Mouse (Mus musculus) CD4-positive, CD25-positive, alpha-beta regulatory T cell, adult 4 months (primary cell): ENCODE results near the gene Abcb10. TPM values are rescaled to one million over a fixed set of nuclear protein-coding genes. Genes with fewer than 3 reads are reported as not detected.
"Not testable (repeated sequence)": the region's sequence is repeated elsewhere in the genome, so short reads cannot be mapped to it uniquely, and the experiment has no call there.

Experiments used
- ATAC-seq: one replicate; pipeline ENCODE4 v1.8.0; 2017
- polyA plus RNA-seq, 2 experiments: library from polyadenylated mRNA; unstranded; fragments of 100-300 nt; shearing (Covaris generic); gene quantifications; one replicate each; pipeline ENCODE4 v1.2.1; 2017

Abcb10 gene
- 1 to 10 TPM in 1 of 2 experiments, under 1 TPM in 1; 0.73 to 1.5 TPM for polyA plus RNA-seq

DNA sequence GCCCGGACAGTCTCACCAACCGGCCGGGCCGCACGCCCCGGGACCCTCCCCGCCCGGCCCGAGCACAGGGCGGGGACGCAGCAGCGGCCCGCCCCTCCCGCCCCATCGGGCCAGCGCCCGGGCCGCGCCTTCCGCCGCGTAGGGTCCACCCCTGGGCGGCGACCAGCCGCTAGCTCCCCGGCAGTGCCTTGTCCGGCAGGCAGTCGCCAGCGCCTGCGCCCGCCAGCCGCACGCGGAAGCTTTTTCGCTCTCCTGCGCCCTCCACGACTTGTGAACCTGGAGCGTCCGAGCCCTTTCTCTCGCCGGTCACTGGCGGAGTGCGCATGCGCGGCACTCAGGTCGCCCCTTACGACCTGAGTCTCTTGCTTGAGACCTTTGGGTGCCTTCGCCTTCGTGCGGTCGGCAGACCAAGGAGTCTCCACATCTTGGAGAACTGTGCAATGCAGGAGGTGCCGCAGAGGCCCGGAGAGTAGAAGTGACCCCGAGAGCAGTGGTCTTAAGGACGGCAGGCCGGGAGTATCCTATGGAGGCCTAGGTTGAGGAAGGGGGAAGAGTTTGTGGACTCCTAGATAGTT is at the start of gene Abcb10:
TSS of gene Abcb10 (minus strand) at position 297 of the 575 bp plus-strand sequence.
- ATAC-seq, result peak; percentile 58

DNA sequence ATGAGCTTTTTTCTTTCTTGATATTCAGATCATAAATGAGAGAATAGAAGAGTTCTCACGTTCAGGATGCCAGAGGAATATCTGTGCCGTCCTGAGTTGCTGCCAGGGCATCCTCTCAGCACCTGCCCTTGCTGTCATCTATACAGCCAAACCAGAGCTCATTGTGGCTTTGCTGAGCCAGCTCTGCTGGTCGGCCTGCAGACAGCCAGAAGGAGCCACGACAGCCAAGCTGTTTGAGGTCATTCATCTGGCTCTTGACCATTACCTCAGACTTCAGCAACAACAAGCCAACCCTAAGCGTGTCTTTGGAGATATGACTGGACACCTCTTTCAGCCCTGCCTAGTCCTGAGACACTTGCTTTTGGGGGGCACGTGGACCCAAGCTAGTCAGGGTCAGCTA is 44.9 kb upstream of the Abcb10 start:
- no peak for ATAC-seq

DNA sequence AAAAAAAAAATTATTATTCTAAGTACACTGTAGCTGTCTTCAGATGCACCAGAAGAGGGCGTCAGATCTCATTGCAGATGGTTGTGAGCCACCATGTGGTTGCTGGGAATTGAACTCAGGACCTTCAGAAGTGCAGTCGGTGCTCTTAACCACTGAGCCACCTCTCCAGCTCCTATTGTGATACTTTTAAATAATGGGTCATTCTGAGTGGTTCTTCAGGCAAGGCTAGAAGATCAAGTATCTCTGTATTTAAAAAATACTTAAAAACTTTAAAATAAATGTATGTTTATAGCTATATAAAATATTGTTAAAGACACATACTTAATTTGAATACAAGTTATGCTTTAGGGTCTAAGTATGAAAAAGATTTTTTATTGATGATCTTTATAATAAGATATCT is 43.3 kb upstream of the Abcb10 start:
- ATAC-seq, result not testable (repeated sequence)

DNA sequence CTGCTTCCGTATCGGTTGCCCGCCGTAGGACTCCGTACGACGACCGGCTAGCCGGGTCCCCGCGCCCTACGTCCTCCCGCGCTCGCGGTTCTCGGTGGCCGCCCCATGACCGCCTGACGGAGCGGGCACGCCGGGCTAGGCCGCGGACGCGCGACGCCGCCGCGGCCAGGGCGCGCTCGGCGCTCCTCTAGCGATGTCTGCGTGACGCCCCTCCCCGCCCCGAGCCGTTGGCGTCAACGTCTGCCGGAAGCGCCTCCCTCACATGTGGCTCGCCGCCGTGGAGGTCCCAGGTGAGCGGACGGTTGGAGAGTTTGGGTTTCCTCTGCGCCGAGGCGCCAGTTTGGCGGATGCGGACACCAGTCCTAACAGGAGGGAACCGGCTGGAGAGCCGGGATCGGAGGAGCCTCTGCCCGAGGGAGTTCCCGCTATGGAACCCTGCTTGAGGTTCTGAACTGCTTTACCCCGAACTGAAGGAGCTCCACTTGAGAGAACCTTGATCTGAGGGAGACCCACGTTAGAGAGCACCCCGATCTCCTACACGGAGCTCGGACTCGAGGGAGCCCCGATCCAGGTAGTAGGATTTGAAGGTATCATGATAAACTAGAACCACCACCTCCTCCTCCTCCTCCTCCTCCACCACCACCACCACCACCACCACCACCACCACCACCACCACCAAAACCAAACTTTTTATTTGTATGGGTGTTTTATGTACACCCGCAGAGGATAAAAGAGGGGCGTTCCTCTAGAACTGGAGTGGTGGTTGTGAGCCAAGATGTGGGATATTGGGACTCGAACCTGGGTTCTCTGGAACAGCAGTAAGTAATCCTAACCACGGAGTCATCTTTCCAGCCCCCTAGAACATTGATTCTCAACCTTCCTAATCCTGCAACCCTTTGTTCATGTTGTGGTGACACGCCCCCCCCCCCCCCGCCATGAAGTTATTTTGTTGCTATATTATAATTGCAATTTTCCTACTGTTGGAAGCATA is 38.6 kb upstream of the Abcb10 start, which contains the start of the genes Taf5l and Urb2:
TSS of gene Taf5l (minus strand) at position 161 of the 991 bp plus-strand sequence.
TSS of gene Urb2 (plus strand) at position 272 of the 991 bp plus-strand sequence.
- peak; percentile 90 for ATAC-seq

DNA sequence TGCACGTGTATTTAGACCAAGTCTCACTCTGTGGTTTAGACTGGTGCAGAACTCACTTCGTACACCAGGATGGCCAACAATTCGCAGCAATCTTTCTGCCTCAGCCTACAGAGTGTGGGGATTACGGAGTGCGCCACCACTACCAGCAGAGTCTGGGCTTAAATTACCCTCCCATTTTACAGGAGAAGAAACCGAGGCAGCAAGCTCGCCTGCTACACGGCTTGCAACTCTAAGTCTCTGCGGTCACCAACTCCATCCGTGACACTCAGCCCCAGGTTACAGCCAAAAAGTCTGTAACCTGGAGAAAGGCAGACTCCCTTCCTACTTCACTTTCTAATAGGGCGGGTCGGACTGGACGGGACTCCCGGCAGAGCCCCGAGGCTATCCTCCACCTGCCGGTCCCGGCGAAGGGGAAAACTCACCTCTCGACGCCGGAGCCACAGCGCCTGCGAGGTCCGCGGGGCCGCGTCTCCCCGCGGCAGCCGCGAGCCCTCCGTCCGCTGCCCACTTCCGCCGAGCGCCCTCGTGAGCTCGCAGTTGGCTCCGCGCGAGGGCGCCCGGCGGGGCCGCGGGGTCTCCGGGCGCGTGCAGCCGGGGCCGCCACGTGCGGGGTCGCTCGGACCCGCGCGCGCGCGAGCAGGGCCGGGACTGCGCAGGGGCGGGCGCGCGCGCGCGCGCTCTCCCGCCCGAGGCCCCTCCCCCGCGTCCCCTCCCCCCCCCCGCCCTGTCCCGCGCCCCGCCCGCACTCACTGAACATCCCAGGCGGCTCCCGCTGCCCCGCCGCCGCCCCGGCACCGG is 37.7 kb upstream of the Abcb10 start:
- ATAC-seq, result peak; percentile 40

DNA sequence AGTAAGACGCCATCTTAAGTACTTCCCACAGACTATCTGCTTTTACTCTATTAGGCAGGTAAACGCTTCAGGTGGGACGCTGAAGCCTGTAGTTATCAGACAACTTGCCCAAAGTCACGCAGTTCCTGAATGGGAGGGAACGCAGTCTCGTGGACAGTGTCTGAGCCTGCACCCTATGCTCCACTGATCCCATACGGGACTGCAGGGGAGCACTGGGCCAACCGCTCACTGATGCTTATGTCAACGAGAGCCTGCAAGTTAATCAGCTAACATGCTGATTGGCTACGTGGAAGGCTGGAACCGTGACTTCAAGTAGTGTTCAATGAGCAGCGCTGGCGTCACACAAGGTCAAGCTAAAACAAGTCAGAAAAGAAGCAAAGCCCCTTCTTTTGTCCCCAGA is 36.9 kb upstream of the Abcb10 start:
- ATAC-seq, result no peak

DNA sequence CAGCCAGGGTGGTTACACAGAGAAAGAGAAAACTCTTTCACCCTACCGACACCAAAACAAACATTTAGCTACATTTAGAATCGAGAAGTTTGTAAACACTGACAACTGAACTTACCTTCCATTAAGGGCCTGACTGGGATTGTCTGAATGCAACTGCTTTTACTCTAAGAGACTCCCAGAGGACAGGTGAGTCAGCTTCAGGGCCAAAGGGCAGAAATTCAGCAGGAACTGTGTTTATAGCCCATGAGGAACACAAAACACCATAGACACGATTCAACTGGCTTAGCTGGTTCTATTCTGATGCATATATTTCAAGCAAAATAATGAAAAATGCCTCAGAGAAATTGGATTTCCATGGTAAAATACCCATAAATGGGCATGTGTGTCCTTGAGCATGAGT is 31.8 kb upstream of the Abcb10 start:
- ATAC-seq, result no peak

DNA sequence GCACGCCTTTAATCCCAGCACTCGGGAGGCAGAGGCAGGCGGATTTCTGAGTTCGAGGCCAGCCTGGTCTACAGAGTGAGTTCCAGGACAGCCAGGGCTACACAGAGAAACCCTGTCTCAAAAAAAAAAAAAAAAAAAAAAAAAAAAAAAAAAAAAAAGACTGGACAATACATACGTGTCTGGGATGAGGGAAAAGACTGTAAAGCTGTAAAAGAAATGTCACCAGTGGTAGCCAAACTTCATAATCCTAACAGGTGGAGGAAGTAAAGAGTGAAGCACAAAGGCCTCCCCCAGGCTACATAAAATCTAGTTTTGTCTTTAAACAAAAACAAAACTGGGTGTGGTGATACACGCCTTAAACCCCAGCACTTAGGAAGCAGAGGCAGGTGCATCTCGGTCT is 31.4 kb upstream of the Abcb10 start:
- ATAC-seq, result not testable (repeated sequence)

DNA sequence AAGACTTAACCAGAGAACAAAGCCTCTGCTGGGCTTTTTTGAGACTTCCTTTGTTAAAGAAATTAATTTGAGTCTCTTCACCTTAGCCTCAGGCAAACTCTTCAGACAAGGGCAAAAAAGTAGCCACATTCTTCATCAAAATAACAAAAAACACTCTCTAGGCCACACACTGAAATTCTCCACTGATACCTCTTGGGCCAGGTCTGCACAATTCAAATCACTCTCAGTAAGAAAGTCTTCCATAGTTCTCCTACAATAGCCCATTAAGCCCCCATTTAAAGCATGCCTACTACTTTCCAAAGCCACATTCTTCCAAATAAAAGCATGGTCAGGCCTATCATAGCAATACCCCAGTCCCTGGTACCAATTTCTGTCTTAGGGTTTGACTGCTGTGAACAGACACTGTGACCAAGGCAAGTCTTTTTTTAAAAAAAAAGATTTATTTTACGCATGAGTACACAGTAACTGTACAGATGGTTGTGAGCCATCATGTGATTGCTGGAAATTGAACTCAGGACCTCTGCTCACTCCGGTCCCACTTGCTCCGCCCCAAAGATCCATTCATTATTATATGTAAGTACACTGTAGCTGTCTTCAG is 29.2 kb upstream of the Abcb10 start:
- no peak for ATAC-seq

DNA sequence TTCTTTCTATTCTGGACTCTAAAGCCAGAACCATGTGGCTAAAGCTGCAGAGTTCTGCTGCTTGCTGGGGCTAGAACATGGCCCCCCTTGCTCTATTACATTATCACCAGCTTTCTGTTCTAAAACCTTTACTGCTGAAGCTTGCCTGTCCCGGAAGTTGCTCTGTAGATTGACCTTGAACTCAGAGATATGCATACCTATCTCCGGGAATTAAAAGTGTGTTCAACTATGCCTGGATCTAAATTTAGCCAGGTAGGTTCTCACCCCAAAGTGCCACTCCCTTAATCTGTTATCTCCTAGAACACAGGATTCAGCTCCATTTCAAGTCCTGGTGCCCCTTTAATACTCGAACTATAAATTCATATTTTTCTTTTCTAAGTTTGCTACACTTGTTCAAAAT is 28.7 kb upstream of the Abcb10 start:
- ATAC-seq, result no peak

DNA sequence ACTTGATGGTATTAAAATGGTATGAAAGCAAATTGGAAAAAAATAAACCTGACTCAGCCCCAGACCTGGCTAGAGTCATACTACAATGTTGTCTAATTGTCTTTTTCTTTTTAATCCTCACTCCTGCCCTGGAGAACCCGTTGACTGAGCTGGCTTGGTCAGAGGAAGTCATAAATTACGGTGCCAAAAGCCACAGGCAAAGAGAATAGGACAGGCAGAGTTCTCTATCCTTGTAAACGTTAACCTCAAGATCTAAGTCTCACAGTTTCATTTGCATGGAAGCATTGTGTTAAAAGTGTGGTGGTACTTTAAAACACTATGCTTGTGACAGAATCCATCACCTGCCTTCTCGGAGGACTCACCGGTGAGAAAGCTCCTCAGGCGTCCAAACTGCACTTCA is 24.9 kb upstream of the Abcb10 start:
- no peak for ATAC-seq

DNA sequence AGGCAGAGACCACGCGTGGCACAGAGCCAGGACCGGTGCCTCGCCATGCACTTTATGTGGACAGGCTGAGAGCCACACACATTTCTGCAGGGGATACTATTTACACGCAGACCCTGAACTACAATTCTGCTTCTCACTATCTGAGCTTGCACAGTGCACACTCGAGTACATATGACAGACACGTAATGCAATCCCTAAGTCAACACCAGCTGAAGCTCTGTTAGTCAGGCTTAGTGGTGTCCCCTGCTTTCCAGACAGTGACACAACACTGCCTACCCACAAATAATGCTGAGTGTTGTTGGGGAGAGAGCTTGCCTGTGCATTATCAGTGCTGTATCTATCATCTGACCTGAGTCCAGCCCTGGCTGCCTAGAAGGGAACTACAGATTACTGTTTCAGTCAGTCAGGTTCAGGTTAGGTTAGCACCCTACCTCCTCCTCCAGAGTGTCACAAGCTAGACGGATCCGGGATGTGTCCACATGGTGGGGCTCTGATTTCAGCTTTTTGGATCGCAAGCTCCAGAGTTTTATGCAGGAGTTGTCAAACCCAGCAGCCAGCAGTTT is 19.7 kb upstream of the Abcb10 start:
- ATAC-seq, result no peak

DNA sequence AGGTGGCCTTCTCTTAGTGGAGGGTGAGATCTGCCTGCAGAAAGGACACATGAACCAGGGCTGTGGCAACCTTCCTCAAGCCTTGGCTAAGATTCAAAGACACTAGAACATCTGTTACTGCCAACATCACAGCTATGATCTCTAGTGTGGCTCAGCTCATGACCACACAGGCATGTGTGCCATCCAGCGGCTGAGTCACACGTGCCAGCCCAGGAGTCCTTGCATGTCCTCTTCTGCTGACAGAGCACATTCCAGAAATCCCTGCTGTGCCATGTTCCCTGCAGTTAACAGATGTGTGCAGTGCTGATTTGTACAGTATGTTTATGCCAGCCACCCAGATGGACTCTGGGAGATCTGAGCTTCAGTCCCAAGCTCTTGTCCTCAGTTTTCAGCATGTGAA is 16.6 kb upstream of the Abcb10 start:
- ATAC-seq, result no peak

DNA sequence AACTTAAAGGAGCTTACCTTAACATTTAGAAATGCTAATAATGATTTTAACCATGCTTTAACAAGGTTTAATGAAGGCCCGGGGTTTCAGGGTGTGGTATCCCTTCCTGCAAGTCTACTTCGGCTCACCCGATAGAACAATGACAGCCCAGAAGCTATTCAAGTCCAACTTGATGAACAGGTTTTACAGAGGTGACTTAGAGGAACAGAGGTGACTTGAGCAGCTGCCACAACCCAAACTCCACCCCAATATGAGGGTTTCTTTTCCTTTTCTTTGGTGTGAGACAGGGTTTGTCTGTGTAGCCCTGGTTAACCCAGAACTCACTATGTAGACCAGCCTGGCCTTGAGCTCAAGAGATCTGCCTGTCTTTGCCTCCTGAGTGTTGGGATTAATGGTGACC is 11.1 kb upstream of the Abcb10 start:
- no peak for ATAC-seq

DNA sequence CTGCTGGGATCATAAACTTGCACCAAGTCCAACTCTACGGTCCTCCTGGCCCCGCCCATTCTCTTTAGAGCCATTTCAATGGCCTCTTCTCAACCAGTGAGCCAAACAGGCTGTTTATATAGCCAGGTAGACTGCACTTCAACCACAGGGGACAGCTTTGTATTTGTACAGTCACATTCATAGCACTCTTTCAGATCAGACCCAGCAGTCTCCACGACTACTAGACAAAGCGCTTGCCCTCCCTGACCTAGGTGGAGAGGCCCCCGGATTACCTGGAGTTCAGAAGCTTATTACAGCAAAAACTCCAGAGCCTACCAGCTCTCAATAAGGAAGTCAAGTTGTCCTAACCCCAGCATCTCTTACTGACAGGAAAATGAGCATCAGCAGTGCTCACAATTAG is 10.7 kb upstream of the Abcb10 start:
- no peak for ATAC-seq

DNA sequence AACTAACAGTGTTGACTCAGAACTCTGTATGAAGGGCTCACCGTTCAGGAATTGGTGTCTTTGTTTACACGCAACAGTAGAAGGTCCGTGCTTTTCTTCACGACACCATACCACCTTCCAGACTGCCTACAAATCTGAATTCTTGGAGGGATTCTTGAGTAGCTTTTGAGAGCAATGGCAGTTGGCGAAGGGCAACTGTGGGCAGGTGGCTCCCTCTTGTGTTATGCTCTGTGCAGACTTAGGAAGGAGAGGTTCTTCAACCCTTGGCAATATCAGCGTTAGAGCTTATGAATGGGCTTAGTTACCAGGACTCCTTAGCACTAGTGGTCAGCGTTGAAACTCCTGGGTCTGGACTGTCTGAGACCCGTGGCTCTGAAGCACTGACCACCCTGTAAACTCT is 9.7 kb upstream of the Abcb10 start:
- no peak for ATAC-seq

DNA sequence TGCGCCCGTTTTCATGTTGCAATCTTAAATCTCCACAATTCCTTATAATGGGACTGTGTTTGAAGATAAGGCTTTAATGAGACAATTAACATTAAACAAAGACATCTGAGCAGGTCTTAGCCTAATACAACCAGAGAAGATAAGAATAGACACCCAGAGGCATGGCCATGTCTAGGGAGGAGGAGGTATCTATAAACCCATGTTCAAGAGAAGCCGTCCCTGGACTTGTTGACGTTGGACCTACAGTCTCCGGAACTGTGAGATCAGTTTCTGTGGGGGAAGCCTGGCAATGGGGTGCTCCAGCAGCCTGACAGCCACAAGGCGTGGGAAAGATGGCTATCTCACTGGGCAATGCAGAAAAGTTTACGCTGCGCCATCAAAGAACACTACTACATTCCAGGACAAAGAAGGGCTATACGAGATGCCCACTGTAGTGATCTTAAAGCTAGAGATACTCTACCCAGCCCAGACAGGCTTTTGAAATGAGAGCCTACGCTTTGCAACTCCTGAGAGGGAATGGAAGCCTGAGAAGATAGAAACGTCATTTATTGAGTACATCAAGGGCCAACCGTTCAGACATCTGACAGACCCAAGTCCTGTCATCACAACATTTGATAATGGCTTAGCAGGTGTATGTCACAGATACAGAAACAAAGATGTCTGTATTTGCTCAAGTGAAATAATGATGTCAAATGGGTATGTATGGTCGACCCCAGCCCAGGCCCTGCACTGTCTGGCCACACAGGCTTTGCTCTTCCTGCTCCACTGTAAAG is 7.5 kb upstream of the Abcb10 start:
- ATAC-seq, result no peak

DNA sequence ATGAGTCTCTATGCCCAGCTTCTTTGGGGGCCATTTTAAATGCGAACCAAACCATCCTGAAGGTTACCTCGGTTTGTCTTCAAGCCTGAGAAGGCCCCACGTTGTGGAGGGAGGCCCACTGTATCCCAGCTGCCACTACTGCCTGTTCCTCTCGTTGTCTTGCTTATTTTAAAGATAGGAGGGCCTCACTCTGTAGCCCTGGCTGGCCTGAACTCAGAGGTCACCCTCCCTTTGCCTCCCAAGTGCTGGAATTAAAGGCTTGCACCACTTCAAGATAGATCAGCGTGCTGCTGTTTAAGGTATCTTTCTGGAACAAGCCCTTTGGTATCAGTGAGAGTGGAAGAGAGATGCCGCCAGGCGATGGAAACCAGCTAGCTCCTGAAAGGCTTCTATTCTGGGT is 6.2 kb upstream of the Abcb10 start:
- ATAC-seq, result no peak

DNA sequence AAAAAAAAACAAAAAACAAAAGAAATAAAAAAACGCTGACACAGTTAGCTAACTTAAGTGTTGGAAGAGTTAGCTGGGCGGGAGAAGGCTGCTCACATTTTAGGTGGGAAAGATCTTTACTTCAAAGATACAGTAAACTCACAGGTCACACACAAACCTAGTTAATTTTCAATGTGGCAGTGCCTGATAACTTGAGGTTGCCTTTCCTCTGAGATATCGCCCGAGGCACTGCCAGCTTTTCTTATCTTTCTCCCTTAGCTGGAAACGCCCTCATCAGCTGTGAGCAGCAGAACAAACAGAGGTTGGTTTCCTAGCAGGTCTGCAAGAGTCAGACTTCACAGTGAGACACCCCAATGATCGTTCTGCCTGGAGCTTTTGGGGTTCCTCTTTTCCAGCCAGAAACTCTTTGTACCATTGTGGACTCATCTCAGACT is 5.7 kb upstream of the Abcb10 start:
- ATAC-seq, result no peak

DNA sequence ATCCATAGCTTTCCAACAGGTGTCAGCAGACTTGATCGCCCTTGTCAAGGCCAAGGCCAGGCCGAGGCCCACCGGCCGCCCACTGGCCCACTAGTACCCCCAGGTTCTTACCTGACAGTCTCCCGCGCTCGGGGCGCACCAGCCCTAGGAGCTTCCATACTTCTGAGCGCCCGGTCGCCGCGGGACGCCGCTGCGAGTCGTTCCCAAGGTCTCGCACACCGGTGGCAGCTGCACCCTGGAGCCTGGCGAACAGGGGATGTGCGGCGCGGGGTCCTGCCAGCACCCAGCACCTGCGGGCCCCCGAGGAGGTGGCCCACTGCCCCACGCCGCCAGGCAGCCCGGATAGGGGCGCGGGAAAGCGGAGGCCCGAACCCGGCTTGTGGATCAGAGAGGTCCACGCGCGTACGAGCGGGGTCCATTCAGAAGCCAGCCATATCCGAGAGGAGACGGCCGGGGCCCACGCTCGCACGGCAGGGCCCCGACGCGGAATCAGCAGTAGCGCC is 580 bp downstream of the Abcb10 start:
- ATAC-seq, result peak; percentile 37

DNA sequence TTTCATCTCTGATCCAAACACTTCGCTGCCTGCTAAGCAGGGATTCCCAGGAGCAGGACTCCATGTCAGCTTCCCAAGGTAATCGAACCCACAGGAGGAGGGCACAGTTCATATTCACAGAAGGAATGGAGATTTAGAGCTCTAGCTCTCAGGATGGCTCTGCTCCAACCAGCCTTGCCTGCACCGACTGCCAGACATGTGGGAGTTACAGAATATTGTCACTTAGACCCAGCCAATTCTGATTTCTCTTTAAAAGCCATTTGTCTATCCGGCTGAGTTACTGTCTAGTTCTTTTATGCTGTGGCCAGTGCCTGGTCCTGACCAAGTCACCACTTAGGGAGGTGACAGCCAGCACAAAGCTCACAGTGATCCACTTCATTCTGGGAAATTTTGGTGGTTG is 1.2 kb downstream of the Abcb10 start:
- no peak for ATAC-seq
